Mouse (Mus musculus) spleen, postnatal 10 days (tissue): ENCODE results near the gene Rftn2.

Experiments
- DNase-seq, 2 experiments: peaks; one replicate each; pipeline ENCODE4 v3.0.0; 2021 to 2022; ENCODE audit warnings: low spot score in 2 of 2

Gene Rftn2

GRCm38 (mm10) chr1:55211081-55211480, 15.5 kb downstream of the Rftn2 start:
- no peak for DNase-seq

GRCm38 (mm10) chr1:55210202-55210965, 16.2 kb downstream of the Rftn2 start:
- peak in 1 of 2 experiments; percentile 62 for DNase-seq

- no peak for DNase-seq
These were observed 18.0 kb downstream of the Rftn2 start for GRCm38 (mm10) chr1:55208500-55209140.

GRCm38 (mm10) chr1:55207561-55207960, 19.0 kb downstream of the Rftn2 start:
- DNase-seq, result no peak

GRCm38 (mm10) chr1:55205808-55206327, 20.7 kb downstream of the Rftn2 start:
- DNase-seq, result no peak

GRCm38 (mm10) chr1:55201850-55202752, 24.5 kb downstream of the Rftn2 start:
- DNase-seq, result no peak

- DNase-seq, result no peak
These were observed 27.9 kb downstream of the Rftn2 start for GRCm38 (mm10) chr1:55198719-55199118.

- no peak for DNase-seq
These were observed 30.1 kb downstream of the Rftn2 start for GRCm38 (mm10) chr1:55196327-55197003.

GRCm38 (mm10) chr1:55195021-55195420, 31.6 kb downstream of the Rftn2 start:
- DNase-seq, result no peak

- no peak for DNase-seq
These were observed 32.3 kb downstream of the Rftn2 start for GRCm38 (mm10) chr1:55194064-55194915.

GRCm38 (mm10) chr1:55193316-55193715, 33.3 kb downstream of the Rftn2 start:
- DNase-seq, result peak in 1 of 2 experiments; percentile 28

GRCm38 (mm10) chr1:55192824-55193223, 33.8 kb downstream of the Rftn2 start:
- peak in 1 of 2 experiments; percentile 65 for DNase-seq

- DNase-seq, result no peak
These were observed 34.6 kb downstream of the Rftn2 start for GRCm38 (mm10) chr1:55192015-55192414.

- DNase-seq, result no peak
These were observed 39.9 kb downstream of the Rftn2 start for GRCm38 (mm10) chr1:55186592-55187210.

GRCm38 (mm10) chr1:55185718-55186117, 40.9 kb downstream of the Rftn2 start:
- DNase-seq, result no peak

- no peak for DNase-seq
These were observed 44.2 kb downstream of the Rftn2 start for GRCm38 (mm10) chr1:55182392-55182791.

- DNase-seq, result no peak
These were observed 46.5 kb downstream of the Rftn2 start for GRCm38 (mm10) chr1:55179917-55180566.

- DNase-seq, result no peak
These were observed 52.0 kb downstream of the Rftn2 start for GRCm38 (mm10) chr1:55174558-55175034.
